Mouse (Mus musculus) olfactory bulb, adult 2 months (tissue): ENCODE data around the gene Slc25a38. TPM values are rescaled to one million over a fixed set of nuclear protein-coding genes. Genes with fewer than 3 reads are reported as not detected.
"Not testable (repeated sequence)": the region's sequence is repeated elsewhere in the genome, so short reads cannot be mapped to it uniquely, and the experiment has no call there.

Source experiments
- H3K27ac ChIP-seq: fragments of 200-500 bp; 2 replicates; pipeline ENCODE4 v1.5.1; 2012; ENCODE audit warnings: low read depth, low read length; ENCODE audit not compliant: insufficient read depth
- H3K4me1 ChIP-seq: fragments of 200-500 bp; 2 replicates; pipeline ENCODE4 v1.6.1; 2012; ENCODE audit warnings: low read length; ENCODE audit not compliant: control insufficient read depth, insufficient read depth
- H3K4me3 ChIP-seq: fragments of 200-500 bp; 2 replicates; pipeline ENCODE4 v1.5.1; 2012; ENCODE audit warnings: mild to moderate bottlenecking, low read depth, low read length, moderate library complexity; ENCODE audit not compliant: insufficient read depth
- CTCF ChIP-seq: fragments of 200-500 bp; IDR thresholded peaks from 2 replicates; pipeline ENCODE4 v1.5.1; 2012; ENCODE audit warnings: low read depth, mild to moderate bottlenecking, low read length, moderate library complexity; ENCODE audit not compliant: insufficient read depth
- POLR2A ChIP-seq: fragments of 200-500 bp; IDR thresholded peaks from 2 replicates; pipeline ENCODE4 v1.6.1; 2012; ENCODE audit warnings: mild to moderate bottlenecking, low read depth, low read length, moderate library complexity; ENCODE audit not compliant: insufficient read depth
- WGBS: fragments of 180-500 bp; shearing (Covaris S2); methylation state at CpG from one replicate; pipeline ENCODE4 v1.1.7; 2018; 5-methylcytosine and 5-hydroxymethylcytosine counted together
- polyA plus RNA-seq: library from polyadenylated mRNA; stranded (reverse); fragments of >200 nt; gene quantifications from 2 replicates; pipeline ENCODE4 v1.2.4, GENCODE M21; 2012; ENCODE audit warnings: low replicate concordance; ENCODE audit not compliant: missing spikeins, insufficient read depth, insufficient read length

Slc25a38 gene
- polyA plus RNA-seq, 1 experiment: not detected

DNA sequence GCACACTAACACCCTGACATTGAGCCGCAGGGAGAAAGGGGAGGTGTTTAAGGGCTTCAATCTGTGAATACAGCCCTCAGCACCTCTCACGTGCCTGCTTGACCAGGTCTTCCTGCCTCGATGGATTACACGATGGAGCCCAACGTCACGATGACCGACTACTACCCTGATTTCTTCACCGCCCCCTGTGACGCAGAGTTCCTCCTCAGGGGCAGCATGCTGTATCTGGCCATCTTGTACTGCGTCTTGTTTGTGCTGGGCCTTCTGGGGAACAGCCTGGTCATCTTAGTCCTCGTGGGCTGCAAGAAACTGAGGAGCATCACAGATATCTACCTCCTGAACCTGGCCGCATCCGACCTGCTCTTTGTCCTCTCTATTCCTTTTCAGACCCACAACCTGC lies 16.5 kb upstream of the Slc25a38 start:
- 93% methylated on average over 13 of the region's 13 CpGs for WGBS
- Histone ChIP-seq H3K27ac (no peak overlapping the region), H3K4me3 (no peak overlapping the region), H3K4me1 (peaks cover 4% of the 10 kb centered on the region; the same call in 1 of the 2 replicates)
- TF ChIP-seq CTCF (no peak), POLR2A (no peak)

DNA sequence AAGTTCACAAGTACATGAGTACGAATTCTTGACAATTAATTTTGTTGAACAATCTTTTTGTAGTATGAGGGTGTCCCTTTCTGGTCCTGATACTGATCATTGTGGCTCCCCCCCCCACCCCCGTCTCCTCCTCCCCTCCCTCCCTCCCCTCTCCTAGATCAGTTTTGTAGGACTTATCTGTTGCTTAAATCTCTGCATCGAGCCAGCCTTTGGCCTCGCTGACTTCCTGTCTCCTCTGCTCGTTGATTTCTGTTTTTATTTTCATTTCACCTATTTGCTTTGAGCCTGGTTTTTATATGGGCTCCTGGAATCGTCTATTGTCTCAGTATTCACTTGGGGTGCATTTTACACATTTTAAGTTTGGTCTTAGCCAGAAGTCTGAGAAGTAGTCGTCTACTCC lies 14.3 kb upstream of the Slc25a38 start:
- 69% methylated on average over 7 of the region's 7 CpGs for WGBS
- Histone ChIP-seq H3K4me1 (peaks cover 4% of the 10 kb centered on the region; the same call in 1 of the 2 replicates), H3K27ac (no peak overlapping the region), H3K4me3 (no peak overlapping the region)
- TF ChIP-seq POLR2A (no peak), CTCF (no peak)

DNA sequence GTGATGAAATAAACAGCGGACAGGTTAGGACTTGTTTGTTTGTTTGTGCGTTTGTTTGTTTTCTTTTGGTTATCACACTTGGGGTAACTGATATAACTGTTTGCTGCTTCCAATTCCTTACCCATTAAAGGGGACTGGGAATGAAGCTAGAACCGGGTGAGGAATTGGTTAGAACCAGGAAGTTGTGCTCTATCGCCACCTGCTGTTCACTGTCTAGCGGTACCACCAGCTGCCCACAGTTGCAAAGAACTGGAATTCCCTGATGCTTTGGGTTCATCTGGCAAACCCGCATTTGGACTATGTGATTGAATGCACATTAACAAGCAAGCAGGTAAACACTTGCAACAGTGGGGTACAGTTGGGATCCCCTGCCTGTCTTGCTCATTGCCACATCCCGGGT lies 11.5 kb upstream of the Slc25a38 start:
- WGBS: 17% methylated on average over 7 of the region's 7 CpGs
- peaks cover 4% of the 10 kb centered on the region; the same call in 1 of the 2 replicates for H3K4me1 ChIP-seq
- H3K27ac ChIP-seq: no peak overlapping the region
- no peak for TF ChIP-seq CTCF
- no peak for TF ChIP-seq POLR2A
- H3K4me3 ChIP-seq: no peak overlapping the region

- no peak overlapping the region for H3K27ac ChIP-seq
- 88% methylated on average over 8 of the region's 8 CpGs for WGBS
- no peak overlapping the region for H3K4me3 ChIP-seq
- peaks cover 4% of the 10 kb centered on the region; the same call in 1 of the 2 replicates for H3K4me1 ChIP-seq
- TF ChIP-seq CTCF: no peak
- no peak for TF ChIP-seq POLR2A
Observed at GRCm38 (mm10) chr9:120099304-120099703, 10.9 kb upstream of the Slc25a38 start.

DNA sequence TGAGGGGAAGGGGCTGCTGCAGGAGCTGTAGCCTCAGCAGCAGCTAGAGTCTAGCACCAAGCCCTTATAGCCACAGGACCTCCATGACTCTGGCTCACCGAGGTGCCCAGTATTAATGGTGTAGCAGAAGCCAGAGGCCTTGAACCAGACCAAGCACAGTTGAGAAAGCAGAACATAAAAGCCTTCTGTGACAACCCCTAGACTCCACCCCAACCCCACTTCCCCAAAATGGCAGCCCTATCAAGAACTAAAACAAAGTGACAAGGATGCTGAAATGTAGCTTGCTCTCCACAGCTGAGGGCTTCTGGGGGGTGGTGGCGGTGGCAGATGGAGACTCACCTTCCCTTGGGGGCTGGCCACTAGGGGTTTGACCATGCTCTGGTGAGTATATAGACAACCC lies 9.0 kb upstream of the Slc25a38 start:
- TF ChIP-seq POLR2A: no peak
- TF ChIP-seq CTCF: no peak
- Histone ChIP-seq H3K4me3 (no peak overlapping the region), H3K4me1 (peaks cover 4% of the 10 kb centered on the region; the same call in 1 of the 2 replicates), H3K27ac (no peak overlapping the region)
- 100% methylated on average over 2 of the region's 2 CpGs for WGBS

DNA sequence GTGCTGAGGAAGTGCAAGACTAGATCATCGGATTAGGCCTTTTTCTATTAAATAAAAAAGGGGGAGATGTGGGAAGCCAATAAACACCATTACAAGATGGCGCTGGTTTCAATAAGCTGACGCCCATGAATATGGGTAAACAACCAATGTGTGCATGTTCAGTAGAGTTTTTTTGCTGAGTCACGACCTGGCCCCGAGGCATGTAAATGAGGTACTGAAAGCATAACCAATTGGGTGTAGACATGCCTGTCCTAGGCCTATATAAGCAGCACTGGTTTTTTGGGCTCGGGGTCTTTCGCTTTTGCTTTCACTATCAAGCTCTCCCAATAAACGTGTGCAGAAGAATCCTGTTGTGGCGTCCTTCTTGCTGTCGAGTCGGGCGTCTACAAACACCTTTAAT lies 1.2 kb upstream of the Slc25a38 start:
- H3K4me1 ChIP-seq, H3K27ac ChIP-seq, H3K4me3 ChIP-seq: not testable (repeated sequence)
- 94% methylated on average over 12 of the region's 12 CpGs for WGBS

DNA sequence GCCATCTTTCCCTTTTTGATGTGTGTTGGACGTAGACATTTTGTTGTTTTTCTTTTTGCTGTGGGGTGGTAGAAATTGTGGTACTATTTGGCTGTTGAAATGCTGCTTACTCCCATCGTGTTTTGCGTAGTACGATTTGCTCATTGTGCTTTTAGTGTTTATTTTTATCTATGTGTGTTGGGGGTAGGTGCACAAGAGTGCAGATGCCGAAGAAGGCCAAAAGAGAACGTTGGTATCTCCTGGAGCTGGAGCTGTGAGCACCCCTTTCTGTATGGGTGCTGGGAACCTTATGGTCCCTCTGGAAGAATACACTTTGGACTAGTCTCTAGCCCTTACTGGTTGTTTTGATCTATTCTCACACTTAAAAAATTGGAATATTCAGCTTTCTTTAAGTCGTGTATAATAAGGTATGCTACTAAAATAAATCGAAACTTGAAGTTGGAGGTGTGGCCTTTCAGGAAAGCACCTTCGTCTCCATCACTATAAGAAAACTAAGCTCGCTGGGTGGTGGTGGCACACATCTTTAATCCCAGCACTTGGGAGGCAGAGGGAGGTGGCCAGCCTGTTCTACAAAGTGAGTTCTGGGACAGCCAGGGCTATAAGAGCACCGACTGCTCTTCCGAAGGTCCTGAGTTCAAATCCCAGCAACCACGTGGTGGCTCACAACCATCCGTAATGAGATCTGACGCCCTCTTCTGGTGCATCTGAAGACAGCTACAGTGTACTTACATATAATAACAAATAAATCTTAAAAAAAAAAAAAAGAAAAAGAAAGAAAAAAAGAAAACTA lies 1.2 kb downstream of the Slc25a38 start:
- peak overlapping the region; percentile 3; the same call in 1 of the 2 replicates for H3K27ac ChIP-seq

GRCm38 (mm10) chr9:120112472-120112871 lies 2.3 kb downstream of the Slc25a38 start:
- 93% methylated on average over 6 of the region's 6 CpGs for WGBS
- Histone ChIP-seq H3K4me3 (no peak overlapping the region), H3K27ac (no peak overlapping the region), H3K4me1 (peaks cover 11% of the 10 kb centered on the region)
- no peak for TF ChIP-seq POLR2A
- TF ChIP-seq CTCF: no peak

More for the DNA sequence above, 1.2 kb downstream of the Slc25a38 start:
- H3K4me1 ChIP-seq: peaks cover 11% of the 10 kb centered on the region
- peak overlapping the region; percentile 95; the same call in 1 of the 2 replicates for H3K4me3 ChIP-seq
- 58% methylated on average over 15 of the region's 15 CpGs for WGBS
- no peak for TF ChIP-seq POLR2A

DNA sequence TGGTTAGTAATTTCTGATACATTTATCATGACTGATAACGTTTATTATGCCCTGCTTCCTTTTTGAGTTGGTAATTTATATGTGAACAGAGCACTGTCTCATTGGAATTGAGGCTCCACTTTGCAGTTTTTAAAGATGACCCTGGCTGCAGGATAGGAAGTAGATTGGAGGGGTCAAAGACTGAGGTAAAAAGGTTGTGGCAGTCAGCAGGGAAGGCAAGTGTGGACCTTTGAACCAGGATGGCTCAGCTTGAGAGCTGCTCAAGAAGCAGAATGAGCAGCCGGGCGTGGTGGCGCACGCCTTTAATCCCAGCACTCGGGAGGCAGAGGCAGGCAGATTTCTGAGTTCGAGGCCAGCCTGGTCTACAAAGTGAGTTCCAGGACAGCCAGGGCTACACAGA lies 3.3 kb downstream of the Slc25a38 start:
- TF ChIP-seq POLR2A (no peak), CTCF (no peak)
- peaks cover 11% of the 10 kb centered on the region for H3K4me1 ChIP-seq
- 98% methylated on average over 7 of the region's 7 CpGs for WGBS

More for the DNA sequence above, 3.3 kb downstream of the Slc25a38 start:
- Histone ChIP-seq H3K27ac (no peak overlapping the region), H3K4me3 (no peak overlapping the region)
